Mouse (Mus musculus): ENCODE data around the gene Olfr411.

Gene Olfr411

GRCm38 (mm10) chr11:74352550-74352949 is at the start of gene Olfr411:
TSS of gene Olfr411 (minus strand) at chr11:74352650.
- DNase-seq, result no peak

GRCm38 (mm10) chr11:74402126-74402525 is 49.7 kb upstream of the Olfr411 start:
- peak; percentile 14 for DNase-seq

GRCm38 (mm10) chr11:74395583-74395982 is 43.1 kb upstream of the Olfr411 start:
- no peak for DNase-seq

DNA sequence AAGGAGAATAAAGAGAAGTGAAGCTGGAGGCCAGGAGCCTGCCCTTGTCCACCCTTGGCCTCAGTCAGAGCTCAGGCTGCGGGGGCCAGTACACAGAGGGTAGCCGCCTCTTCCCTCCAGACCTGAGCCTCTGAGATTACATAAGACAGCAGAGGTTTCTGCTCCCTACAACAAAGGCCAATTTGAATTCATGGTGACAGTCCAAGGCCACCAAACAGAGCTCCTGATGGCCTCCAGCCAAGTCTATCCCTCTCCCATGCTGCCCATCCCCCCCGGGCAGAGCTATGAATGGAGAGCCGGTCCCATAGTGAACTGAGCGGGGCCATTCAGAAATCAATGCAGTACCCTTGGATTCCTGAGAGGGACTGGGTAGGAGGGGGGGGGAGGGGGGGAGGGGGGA is 41.0 kb upstream of the Olfr411 start:
- no peak for DNase-seq

DNA sequence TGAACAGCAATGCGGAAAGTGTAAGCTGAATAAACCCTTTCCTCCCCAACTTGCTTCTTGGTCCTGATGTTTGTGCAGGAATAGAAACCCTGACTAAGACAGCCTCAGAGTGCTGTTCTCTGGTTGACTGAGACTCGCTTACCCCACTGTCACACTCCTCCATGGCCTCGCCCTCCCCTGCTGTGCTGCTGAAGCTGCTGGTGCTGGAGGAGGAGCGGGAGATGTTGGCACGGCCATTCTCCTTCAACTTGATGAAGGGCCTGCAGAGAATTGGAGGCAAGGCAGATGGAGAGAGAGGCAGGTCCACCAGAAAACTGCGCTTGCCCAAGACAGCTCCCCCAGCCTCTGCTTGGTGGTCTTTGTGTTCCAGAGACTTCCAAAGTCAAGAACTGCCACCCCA is 40.5 kb upstream of the Olfr411 start:
- DNase-seq, result no peak

DNA sequence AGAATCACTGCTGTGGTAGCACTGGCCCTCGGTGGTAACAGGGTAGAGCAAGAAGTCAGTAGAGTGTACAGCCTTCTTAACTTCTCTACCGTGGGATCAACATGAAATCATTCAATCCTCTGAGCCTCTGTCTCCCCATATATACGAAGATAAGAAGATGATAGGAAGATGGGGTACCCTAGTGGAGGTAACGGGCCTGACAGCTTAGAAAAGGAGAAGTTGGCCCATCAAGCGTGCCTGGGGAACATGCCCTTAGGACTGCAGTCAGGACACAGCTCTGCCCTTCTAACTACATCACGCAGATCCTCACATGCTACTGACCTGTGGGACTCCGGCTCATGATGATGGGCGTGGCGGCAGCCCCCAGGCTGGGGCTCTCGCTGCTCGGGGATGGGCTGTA is 39.4 kb upstream of the Olfr411 start:
- DNase-seq, result no peak

GRCm38 (mm10) chr11:74387203-74387602 is 34.8 kb upstream of the Olfr411 start:
- DNase-seq, result no peak

- peak; percentile 4 for DNase-seq
Observed at GRCm38 (mm10) chr11:74385674-74386073, 33.2 kb upstream of the Olfr411 start.

GRCm38 (mm10) chr11:74379166-74379873 is 26.9 kb upstream of the Olfr411 start:
- DNase-seq, result no peak

DNA sequence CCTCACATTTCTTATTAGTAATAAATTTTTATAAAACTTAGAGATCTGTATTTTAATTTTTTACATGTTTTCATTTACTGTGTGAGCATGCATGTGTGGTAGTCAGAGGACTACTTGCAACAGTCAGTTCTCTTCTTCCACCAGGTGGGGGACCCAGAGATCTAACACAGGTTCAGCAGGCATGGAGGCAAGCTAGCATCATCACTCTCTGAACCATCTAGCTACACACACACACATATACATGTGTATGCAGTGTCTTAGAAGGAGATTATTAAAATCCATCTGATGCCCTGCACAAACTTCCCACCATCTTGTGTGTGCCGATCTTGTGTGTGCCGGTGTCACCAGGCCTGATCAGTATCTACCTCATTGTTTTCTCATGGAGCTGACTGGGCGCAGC is 24.4 kb upstream of the Olfr411 start:
- peak; percentile 26 for DNase-seq

DNA sequence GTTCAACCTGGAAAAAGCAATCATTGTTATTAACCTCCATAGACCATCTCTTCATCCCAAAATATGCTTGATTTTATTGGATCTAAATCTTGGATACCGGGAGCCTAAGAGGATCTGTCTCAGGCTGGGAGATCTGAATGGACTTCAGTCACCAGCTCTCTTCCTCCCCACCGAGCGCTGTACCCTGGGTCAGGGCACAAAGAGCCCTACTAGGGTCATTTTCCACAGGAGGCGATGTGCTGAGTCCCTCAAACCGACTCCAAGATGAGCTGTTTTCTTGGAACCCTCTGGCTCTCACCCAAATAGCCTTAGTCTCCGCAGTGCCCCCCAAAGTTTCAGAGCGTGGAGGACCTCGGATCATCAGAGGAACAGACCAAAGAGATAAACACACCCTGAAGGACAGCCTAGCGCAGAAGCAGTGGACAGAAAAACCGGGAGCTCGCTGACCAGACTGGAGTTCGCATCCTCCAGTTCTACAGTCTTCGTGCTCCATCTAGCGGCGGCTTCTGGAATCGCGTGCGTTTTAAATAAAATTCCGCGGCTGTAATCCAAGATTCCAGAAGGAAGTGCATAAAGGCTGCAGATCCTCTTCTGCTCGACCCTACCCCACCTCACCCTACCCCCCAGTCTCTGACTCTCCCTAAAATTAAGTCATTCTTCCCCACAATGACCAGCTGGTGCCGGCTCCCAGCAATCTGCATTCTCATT is 19.1 kb upstream of the Olfr411 start:
- peak; percentile 78 for DNase-seq

GRCm38 (mm10) chr11:74361769-74362168 is 9.3 kb upstream of the Olfr411 start, which contains the start of gene Olfr412:
TSS of gene Olfr412 (plus strand) at chr11:74362069.
- DNase-seq, result no peak

DNA sequence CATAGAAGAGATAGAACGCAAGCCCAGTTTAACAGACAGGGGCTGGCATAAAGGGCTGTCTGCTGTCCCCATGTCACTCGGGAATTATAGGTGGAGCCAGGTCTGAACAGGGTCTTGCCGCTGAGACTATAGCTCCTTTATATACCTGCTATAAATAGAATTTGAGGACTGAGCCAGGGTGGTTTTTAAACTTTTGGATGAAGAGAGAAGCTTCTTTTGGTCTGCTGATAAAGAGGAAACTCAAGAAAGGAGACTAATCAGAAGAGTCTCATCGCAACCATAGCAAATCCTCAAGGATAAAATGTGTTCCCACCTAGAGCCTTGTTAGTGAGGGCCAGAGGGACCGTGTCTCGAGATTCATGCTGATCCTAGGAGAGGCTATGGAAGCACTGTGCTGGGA is 14.5 kb downstream of the Olfr411 start, which contains the start of gene Olfr410:
Gene Olfr410, minus strand, starts transcription at position 101 of the 400 bp plus-strand sequence.
- DNase-seq, result no peak

GRCm38 (mm10) chr11:74328781-74329180 is 23.7 kb downstream of the Olfr411 start:
- no peak for DNase-seq

GRCm38 (mm10) chr11:74326044-74326443 is 26.4 kb downstream of the Olfr411 start:
- DNase-seq, result no peak
